Mouse (Mus musculus) layer of hippocampus, adult 9-10 months (tissue): Measurements from ENCODE around the gene 2310057N15Rik.
"Not testable (repeated sequence)": the region's sequence is repeated elsewhere in the genome, so short reads cannot be mapped to it uniquely, and the experiment has no call there.

Source experiments
- DNase-seq: peaks from one replicate; pipeline ENCODE4 v3.0.0; 2022; ENCODE audit warnings: low spot score

Gene 2310057N15Rik

GRCm38 (mm10) chr16:88774106-88774505 is at the start of gene 2310057N15Rik:
TSS of gene 2310057N15Rik (minus strand) at chr16:88774206.
- no peak for DNase-seq

GRCm38 (mm10) chr16:88823736-88824135 is 49.7 kb upstream of the 2310057N15Rik start:
- DNase-seq, result peak; percentile 10

- no peak for DNase-seq
These were observed 46.1 kb upstream of the 2310057N15Rik start, which contains the start of gene Krtap15 for GRCm38 (mm10) chr16:88820066-88820465. TSS of gene Krtap15 (plus strand) at chr16:88820215.

GRCm38 (mm10) chr16:88811827-88812226 is 37.8 kb upstream of the 2310057N15Rik start, which contains the start of gene Gm20741:
TSS of gene Gm20741 (minus strand) at chr16:88812220.
- no peak for DNase-seq

DNA sequence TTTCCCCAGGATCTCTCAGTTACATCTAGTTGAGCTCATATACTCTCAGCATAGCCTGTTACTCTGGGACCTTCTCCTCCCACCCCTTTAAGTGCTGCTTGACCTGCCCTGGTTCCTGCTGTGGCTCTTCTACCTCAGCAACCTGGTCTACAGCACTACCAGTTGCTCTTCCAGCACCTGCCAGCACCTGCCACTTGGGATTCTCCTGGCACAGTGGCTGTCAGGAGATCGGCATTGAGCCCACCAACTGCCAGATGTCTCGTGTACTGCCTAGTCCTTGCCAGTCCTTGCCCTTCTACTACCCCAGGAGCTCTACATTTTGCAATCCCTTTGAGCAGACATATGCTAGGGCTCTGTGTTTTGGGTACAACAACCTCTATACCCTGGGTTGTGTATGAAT is 12.8 kb upstream of the 2310057N15Rik start:
- no peak for DNase-seq

DNA sequence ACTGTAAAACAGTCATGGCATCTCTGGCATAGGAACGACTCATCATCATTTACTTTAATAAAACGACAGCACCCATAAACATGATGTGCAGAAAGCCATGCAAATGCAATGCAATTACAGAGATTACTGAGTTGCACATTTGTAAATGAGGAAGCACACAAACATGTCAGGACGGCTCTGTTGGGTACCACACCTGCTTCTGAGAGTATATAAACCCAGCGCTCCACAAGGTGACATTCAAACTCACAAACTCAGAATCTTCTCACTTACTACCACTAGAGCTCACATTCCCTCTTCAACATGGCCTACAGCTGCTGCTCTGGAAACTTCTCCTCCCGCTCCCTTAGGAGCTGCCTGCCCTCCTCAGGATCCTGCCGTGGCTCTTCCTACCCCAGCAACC is 3.6 kb upstream of the 2310057N15Rik start, which contains the start of gene Gm5965:
Gm5965 (plus strand) TSS at position 301 of the 400 bp plus-strand sequence.
- no peak for DNase-seq

GRCm38 (mm10) chr16:88758547-88758946 is 15.5 kb downstream of the 2310057N15Rik start, which contains the start of gene 2310034C09Rik:
TSS of gene 2310034C09Rik (plus strand) at chr16:88758847.
- not testable (repeated sequence) for DNase-seq

- DNase-seq, result not testable (repeated sequence)
These were observed 22.5 kb downstream of the 2310057N15Rik start, which contains the start of gene Krtap13 for GRCm38 (mm10) chr16:88751535-88751934. TSS of gene Krtap13 (minus strand) at chr16:88751635.

DNA sequence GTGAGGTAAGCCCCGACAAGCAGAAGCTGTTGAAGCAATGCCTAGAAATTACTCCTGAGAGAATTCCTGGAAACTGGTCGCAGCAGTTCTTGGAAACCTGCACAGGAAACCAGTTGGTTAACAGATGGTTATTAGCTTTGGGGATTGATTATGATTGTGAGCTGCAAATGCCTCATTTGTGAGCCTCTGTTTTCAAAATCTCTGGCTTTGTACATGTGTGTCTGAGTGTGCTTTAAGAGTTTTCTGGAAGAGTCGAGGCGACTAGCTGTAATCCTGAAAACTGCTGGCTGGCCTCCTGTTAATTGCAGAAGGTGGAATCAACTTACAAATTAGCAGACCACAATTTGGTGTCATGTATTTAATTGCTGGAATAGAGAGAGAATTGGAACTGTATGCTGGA is 26.1 kb downstream of the 2310057N15Rik start:
- DNase-seq, result peak; percentile 4

DNA sequence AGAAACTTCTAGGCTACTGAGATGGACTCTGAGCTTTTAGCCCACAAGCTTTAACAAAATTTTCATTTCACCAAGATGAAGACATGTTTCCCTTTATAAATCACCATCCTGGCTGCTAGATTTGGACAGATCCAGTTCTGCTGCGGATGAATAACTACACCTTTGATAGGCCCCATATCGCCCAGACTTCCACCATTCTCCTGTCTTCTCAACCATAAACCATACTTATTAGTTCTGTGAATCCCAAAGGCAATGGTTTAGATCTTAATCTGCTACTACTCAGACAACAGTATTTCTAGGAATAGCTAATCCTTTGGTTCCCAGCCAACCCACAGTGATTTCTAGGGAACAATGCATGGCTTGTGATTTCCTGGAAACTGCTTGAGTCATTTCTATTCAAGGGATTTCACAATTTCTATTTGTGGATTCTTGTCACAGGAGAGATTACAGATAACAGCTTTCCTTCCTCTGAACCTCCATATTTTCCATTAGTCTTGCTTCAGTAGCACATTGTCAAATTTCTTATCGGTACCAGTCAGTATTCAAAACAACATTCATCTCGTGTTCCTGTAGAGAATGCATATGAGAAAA is 29.2 kb downstream of the 2310057N15Rik start:
- no peak for DNase-seq

DNA sequence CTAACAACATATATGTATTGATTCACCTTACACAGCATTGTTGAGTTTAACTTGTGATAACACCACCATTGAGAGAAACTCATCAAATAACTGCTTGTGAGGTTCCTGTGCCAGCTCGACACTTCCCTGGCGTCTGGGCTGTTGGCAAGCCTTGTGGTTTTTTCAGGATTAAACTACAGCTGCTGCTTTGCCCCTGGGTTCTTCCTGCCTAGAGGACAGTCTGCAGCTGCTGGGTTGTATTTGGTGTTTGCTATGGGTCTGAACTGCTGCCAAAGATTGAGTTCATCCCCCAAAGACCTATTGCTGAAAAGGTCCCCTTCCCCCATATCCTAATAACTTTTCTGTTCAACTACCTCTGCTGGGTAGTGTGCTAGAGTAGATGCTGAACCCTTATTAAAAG is 38.6 kb downstream of the 2310057N15Rik start:
- DNase-seq, result no peak

GRCm38 (mm10) chr16:88728812-88729275 is 45.2 kb downstream of the 2310057N15Rik start, which contains the start of gene Krtap13-1:
TSS of gene Krtap13-1 (plus strand) at chr16:88728862.
- DNase-seq, result no peak
